Mouse (Mus musculus): ENCODE measurements around the gene Tead2.

The Tead2 gene

DNA sequence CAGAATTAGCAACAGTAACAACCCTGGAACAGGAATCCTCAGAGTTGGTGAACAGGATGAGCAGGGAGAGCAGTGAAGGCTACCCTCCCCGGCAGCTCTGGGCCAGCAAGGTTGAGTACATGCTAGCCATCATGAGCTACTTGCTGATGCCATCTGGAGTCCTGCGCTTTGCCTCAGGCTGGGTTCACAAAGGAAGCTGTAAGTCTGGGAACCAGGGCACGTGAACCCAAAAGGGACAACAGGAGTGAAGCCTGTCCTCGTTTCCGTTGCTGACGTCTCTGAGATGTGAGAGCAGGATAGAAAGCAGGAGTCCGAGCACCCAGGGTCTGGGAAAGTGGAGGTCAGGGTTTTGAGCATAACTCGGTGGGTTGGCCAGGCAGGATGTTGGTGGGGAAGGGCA lies 43.7 kb downstream of the Tead2 start:
- DNase-seq (ENCODE audit: low read depth), result no peak

DNA sequence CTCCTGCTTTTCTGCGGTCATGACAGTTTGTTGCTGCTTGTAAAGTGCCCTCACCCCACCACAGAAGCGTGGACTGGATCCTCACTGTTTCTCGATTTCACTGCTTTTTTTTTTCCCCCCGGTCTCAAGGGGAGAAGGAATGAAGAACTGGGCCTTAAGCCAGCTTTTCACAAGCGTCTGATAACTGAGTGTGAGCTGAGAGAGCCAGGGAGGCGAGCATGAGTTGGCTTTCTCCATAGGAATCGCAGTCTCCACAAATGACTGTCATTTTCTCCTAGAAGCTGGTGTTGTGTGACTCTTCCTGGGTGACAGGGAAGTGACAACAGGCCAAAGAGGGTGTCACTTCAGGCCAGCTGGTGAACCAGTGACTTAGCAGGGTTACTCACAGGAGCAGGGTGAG lies 46.7 kb downstream of the Tead2 start:
- peak; percentile 38 for DNase-seq (ENCODE audit: low read depth)

DNA sequence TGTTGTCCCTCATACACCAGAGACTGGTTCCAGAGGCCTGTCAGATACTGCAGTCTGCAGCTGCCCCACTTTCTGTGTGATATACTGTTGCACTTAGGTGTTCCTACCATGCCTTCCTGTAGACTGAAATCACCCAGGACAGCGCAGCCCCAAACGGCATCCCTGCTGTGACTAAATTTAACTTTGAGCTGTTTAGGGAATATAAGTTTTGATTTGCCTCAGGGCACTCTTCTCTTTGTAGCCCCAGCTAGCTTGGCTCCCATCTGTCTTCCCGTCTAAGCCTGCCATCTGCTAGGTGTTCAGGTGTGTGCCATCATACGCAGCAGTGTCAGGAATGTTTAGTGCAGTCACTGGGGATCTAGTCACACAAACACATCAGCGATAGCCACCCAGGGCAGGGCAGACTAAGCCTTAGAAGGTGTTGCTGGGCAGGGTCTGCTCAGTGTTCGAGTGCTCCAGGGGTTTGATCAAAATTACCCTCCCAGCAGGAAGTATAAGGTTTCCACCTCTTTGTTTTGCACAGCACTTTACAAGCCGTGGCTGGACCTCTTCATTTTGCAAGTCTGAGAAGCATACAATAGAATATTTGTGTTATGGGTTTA lies 47.6 kb downstream of the Tead2 start:
- no peak for DNase-seq (ENCODE audit: low read depth)

DNA sequence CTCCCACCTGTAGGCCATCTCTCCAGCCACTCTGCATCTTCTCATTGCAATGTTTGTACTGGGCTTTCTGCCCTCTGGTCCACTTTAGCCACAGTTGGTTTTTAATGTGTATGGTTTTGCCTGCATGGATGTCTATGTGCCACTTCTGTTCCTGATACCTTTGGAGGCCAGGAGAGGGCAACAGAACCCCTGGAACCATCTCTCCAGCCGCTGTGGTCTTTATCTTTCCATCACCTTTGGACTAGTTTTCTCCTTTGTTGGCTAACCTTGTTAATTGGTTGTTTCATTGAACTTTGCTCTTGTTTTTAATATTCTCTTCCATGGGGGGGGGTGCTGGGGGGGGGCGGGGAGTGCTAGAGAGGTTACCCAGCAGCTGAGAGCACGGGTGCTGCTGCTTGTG lies 48.8 kb downstream of the Tead2 start:
- DNase-seq (ENCODE audit: low read depth), result no peak

DNA sequence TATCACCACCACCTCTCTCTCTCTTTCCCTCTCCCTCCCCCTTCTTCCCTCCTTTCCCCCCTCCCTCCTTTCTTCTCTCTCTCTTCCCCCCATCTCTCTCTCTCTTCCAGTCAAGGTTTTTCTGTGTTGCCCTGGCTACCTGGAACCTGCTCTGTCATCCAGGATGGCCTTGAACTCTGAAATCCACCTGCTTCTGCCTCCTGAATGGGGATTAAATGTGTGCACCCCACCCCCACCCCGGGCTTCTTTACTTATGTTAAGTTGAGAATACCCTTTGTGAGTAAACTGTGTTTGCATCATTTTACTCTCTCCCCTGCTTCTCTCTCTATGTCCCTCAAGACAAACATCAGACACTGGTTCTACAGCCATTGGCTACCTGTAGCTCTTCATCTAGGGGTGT lies 50.0 kb downstream of the Tead2 start:
- no peak for DNase-seq (ENCODE audit: low read depth)

DNA sequence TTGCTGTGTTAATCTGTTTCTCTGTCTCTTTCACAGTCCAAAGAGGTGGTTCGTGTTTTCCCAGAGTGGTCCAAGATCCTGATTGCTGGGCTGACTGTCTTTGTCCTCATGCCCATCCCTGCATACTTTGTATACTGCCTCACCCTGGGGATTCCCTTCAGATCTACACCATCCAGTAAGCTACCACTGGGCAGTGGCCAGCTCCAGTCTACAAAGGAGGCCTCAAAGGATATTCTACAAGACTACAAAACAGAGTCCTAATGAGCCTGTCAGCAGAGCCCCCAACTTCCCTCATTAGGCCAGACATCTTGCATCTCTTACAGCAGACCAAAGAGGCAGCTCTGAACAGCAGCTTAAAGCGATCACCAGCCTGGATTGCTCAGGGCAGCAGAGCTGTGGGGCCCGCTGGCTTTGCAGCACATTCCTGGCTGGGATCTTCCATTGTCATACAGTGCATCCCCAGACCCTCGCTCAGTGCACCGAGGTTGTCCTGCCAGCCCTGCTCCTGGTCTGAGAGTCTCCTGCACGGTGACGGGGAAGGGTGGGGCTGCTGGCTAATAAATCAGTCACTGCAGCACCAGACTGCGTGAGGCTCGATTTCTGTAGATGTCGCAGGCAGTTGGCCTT lies 57.3 kb downstream of the Tead2 start:
- DNase-seq (ENCODE audit: low read depth), result no peak

DNA sequence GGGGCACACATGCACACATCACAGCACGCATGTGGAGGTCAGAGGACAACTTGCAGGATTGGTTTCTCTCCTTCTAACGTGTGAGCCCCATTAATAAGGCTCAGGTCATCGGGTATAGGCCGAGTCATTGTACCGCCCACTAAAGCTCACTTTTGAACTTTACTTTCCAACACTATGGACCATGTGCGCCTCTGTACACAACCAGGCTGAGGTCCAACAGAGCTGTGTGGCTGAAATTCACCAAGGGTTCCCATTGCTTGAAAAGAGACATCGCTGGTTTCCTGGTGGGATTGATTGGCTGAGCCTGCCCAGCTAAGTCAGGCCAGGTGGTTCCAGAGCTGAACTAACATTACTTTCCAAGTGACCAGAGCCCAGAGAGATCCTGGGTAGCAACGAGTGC lies 58.1 kb downstream of the Tead2 start:
- DNase-seq (ENCODE audit: low read depth), result no peak

DNA sequence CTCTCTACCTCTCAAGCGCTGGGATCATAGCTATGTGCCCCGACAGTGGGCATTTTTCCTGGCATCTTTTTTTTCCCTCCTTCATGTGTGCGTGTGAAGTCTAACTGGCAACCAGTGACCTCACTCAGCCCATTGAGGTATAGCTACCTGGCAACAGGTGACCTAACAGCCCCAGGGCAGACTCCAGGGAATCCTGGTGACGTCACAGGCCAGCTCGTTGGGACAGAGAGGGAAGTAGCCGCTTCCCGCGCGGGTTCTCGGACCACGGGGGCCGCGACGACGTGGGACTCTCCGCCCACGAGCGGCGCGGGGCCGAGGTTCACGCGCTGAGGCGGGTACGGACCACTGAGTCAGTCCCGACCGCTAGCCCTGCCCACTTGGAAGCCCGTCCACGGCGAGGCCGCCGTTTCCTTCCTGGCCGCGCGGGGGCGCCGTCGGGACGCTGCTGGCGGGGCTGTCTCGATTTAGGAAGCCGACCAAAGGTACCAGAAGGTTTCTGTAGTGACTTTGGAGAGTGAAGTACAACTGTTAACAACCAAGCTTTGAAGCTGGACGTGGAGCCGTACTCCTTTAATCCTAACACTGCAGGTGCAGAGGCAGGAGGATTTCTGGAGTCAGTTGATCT lies 61.7 kb downstream of the Tead2 start, which contains the start of gene Slc6a21:
TSS of gene Slc6a21 (plus strand) at position 378 of the 625 bp plus-strand sequence.
- peak; percentile 73 for DNase-seq (ENCODE audit: low read depth)
